Mouse (Mus musculus) heart, embryonic 11.5 days (tissue): ENCODE measurements around the gene 9130019O22Rik. TPM values are rescaled to one million over a fixed set of nuclear protein-coding genes. Genes with fewer than 3 reads are reported as not detected.
"Not testable (repeated sequence)": the region's sequence is repeated elsewhere in the genome, so short reads cannot be mapped to it uniquely, and the experiment has no call there.

Experiments
- ATAC-seq: fragments of 200-750 bp; cut with Nextera tagmentation; replicated peaks from 2 replicates; pipeline ENCODE4 v1.8.0; 2017; ENCODE audit warnings: moderate library complexity; ENCODE audit not compliant: insufficient number of reproducible peaks, low FRiP score, low TSS enrichment
- H3K27ac ChIP-seq: fragments of 300-500 bp; sonication (generic); 2 replicates; pipeline ENCODE4 v1.5.1; 2014; ENCODE audit warnings: mild to moderate bottlenecking, low read depth, low read length
- H3K27me3 ChIP-seq: fragments of 300-500 bp; sonication (generic); 2 replicates; pipeline ENCODE4 v1.6.1; 2014; ENCODE audit warnings: mild to moderate bottlenecking, low read length, mixed read lengths; ENCODE audit not compliant: control insufficient read depth, insufficient read depth
- H3K36me3 ChIP-seq: fragments of 300-500 bp; sonication (generic); 2 replicates; pipeline ENCODE4 v1.6.1; 2014; ENCODE audit warnings: mild to moderate bottlenecking, low read length, moderate library complexity, mixed read lengths; ENCODE audit not compliant: control insufficient read depth, insufficient read depth
- H3K4me1 ChIP-seq: fragments of 300-500 bp; sonication (generic); 2 replicates; pipeline ENCODE4 v1.6.1; 2014; ENCODE audit warnings: low read length; ENCODE audit not compliant: control insufficient read depth, insufficient read depth
- H3K4me2 ChIP-seq: fragments of 300-500 bp; sonication (generic); 2 replicates; pipeline ENCODE4 v1.6.1; 2014; ENCODE audit warnings: mild to moderate bottlenecking, moderate library complexity
- H3K4me3 ChIP-seq: fragments of 300-500 bp; sonication (generic); 2 replicates; pipeline ENCODE4 v1.5.1; 2014; ENCODE audit warnings: low read depth, low read length
- H3K9ac ChIP-seq: fragments of 300-500 bp; sonication (generic); 2 replicates; pipeline ENCODE4 v1.6.1; 2014; ENCODE audit warnings: mild to moderate bottlenecking, low read depth, low read length, moderate library complexity
- H3K9me3 ChIP-seq: fragments of 300-500 bp; sonication (generic); replicated peaks from 2 replicates; pipeline ENCODE4 v1.6.1; 2016; ENCODE audit warnings: low read length; ENCODE audit not compliant: control insufficient read depth
- whole genome bisulfite sequencing: fragments of 180-500 bp; shearing (Covaris S2); extraction: QIAGEN DNeasy Blood & Tissue Kit; methylation state at CpG from one replicate; pipeline ENCODE4 v1.1.7; 2014; ENCODE audit not compliant: insufficient replicate concordance; 5-methylcytosine and 5-hydroxymethylcytosine counted together
- polyA plus RNA-seq: library from polyadenylated mRNA; unstranded; fragments of >200 nt; fragmentation: Nextera tagmentation; extraction: Ambion mirVana; gene quantifications from 2 replicates; pipeline ENCODE4 v1.2.1, GENCODE M21; 2014

9130019O22Rik gene
- polyA plus RNA-seq, 1 experiment from 2014 or later: 3.7 TPM

DNA sequence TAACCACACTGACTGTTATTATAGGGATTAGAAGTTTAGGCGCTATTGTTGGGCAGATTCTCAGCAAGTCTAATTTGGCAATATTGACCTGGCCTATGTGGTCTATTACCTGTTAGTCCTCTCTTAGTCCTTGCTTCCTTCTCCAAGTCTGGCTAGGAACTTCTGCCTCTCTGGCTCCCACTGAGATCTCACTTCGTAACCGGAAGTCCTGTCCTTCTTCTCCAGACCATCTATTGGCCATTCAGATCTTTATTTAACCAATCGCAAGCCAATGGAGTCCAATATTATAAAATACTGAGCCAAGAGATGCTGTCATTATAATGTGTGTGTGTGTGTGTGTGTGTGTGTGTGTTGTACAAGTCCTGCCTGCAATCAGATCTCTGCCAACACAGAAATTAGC, 22.8 kb downstream of the 9130019O22Rik start:
- Histone ChIP-seq H3K9ac (peak overlapping the region; percentile 66; the same call in 1 of the 2 replicates), H3K4me3 (no peak overlapping the region; the same call in 1 of the 2 replicates), H3K27me3 (peaks cover 7% of the 10 kb centered on the region; the same call in 1 of the 2 replicates), H3K4me1 (no peaks in the 10 kb centered on the region), H3K4me2 (peak overlapping the region; percentile 74), H3K36me3 (no peaks in the 10 kb centered on the region), H3K9me3 (no peaks in the 10 kb centered on the region), H3K27ac (no peak overlapping the region)
- no peak for ATAC-seq
- WGBS: 60% methylated on average over 4 of the region's 4 CpGs

DNA sequence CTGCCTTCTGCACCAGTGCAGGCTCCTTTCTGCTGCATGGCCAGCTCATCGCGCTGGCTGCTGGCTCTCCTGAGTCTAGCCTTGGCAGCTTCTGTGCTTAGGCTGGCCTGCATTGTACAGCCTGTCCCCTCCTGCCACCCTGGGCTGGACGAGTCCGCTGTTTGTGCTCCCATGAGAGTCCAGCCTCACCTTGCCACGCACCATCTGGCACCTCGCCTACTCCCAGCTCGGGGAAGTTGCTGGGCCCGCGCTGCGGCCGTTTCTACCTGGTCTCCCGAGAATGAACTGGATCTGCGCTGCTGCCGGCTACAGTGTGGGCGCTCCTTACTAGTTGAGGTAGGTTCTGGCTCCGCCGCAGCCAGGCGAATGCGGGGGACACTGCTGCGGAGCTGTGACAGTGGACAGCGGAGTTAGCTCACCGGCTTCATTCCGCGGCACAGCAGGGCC, 23.5 kb downstream of the 9130019O22Rik start:
- Histone ChIP-seq H3K9ac (peak overlapping the region; percentile 66), H3K4me1 (no peaks in the 10 kb centered on the region), H3K27ac (no peak overlapping the region), H3K4me3 (peak overlapping the region; percentile 43), H3K4me2 (peak overlapping the region; percentile 74), H3K9me3 (no peaks in the 10 kb centered on the region), H3K27me3 (peaks cover 7% of the 10 kb centered on the region; the same call in 1 of the 2 replicates), H3K36me3 (no peaks in the 10 kb centered on the region)
- 3% methylated on average over 24 of the region's 24 CpGs for WGBS
- 0 out of 2 replicates have a peak, but pooled peaks have one; percentile 39 for ATAC-seq

DNA sequence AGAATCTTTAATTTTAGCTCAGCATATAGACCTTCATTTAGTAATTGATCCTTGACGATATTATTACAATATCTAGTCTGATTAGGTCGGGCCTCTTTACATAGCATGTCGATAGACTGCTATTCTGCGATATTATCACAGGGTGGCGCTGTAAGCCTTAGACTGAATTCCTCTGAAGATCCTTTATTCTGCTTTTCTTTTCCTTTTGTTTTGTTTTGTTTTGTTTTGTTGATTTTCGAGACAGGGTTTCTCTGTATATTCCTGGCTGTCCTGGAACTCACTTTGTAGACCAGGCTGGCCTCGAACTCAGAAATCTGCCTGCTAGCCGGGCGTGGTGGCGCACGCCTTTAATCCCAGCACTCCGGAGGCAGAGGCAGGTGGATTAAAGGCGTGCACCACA, 24.5 kb downstream of the 9130019O22Rik start:
- ATAC-seq, H3K9me3 ChIP-seq, H3K9ac ChIP-seq, H3K27ac ChIP-seq, H3K36me3 ChIP-seq, H3K27me3 ChIP-seq, H3K4me1 ChIP-seq: not testable (repeated sequence)
- H3K4me3 ChIP-seq: 0 out of 2 replicates have a peak overlapping the region, but pooled peaks have one; percentile 18
- 23% methylated on average over 13 of the region's 13 CpGs for WGBS
- peak overlapping the region; percentile 47 for H3K4me2 ChIP-seq

DNA sequence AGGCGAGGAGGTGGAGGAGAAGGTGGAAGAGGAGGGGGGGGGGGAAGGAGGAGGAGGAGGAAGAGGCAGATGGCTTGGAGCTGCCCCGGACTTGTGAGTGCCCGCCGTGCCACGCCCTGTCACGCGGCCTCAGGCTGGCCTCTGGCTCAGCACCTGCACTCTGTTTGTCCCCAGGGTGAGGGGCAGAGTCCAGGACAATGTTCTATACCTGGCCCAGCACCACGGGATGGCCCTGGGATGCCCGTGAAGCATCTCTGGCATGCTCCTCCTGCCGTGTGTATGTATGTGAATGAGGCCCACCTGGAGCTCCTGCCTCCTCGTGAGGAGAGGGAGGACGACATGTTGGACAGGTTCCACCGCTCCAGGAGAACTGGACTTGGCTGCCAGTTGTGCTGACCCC, 25.5 kb downstream of the 9130019O22Rik start:
- H3K27ac ChIP-seq: no peak overlapping the region
- H3K36me3 ChIP-seq: no peaks in the 10 kb centered on the region
- 50% methylated on average over 12 of the region's 13 CpGs for WGBS
- no peak overlapping the region for H3K4me2 ChIP-seq
- no peak overlapping the region for H3K4me3 ChIP-seq
- H3K9ac ChIP-seq: no peak overlapping the region
- H3K4me1 ChIP-seq: no peaks in the 10 kb centered on the region
- no peak for ATAC-seq
- H3K9me3 ChIP-seq: no peaks in the 10 kb centered on the region
- H3K27me3 ChIP-seq: peaks cover 7% of the 10 kb centered on the region; the same call in 1 of the 2 replicates

DNA sequence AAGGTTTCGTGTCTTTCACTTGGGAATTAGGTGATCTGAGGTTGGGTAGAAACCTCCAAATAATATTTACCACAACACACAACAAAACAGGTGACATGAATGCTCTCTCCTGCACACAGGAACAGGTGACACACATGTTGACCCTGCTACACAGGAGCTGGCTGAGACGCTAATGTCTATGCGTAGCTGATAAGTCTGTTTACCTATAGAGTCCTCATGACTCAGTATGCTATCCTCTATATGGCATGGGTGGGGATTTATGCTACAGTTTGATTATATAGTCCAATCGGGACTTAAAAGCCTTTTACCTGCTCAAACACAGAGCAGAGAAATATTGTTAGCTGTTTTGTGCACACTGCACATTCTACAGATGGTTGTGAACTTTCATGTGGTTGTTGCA, 26.7 kb downstream of the 9130019O22Rik start:
- H3K36me3 ChIP-seq: no peaks in the 10 kb centered on the region
- H3K4me1 ChIP-seq: no peaks in the 10 kb centered on the region
- H3K4me3 ChIP-seq: no peak overlapping the region
- no peak overlapping the region for H3K9ac ChIP-seq
- WGBS: 60% methylated on average over 4 of the region's 4 CpGs
- no peaks in the 10 kb centered on the region for H3K9me3 ChIP-seq
- peaks cover 7% of the 10 kb centered on the region for H3K27me3 ChIP-seq
- ATAC-seq: no peak
- H3K27ac ChIP-seq: no peak overlapping the region
- no peak overlapping the region for H3K4me2 ChIP-seq

DNA sequence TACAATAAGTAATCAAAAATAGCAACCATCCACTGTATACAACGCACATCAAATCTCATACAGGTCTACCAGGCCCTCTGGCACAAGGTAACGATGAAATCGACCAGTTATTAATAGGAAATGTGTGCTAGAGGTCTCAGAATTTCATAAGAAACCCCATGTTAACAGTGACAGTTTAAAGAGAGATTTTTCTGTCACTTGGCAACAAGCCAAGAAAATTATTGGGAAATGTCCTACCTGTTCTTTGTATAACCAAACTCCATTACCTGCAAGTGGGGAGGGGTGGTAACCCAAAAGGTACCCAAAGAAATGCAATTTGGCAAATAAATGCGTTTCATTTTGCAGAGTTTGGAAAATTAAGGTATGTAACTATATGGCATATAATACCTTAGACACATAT, 28.5 kb downstream of the 9130019O22Rik start:
- no peaks in the 10 kb centered on the region for H3K9me3 ChIP-seq
- H3K4me3 ChIP-seq: no peak overlapping the region
- H3K9ac ChIP-seq: no peak overlapping the region
- WGBS: 56% methylated on average over 4 of the region's 4 CpGs
- peaks cover 7% of the 10 kb centered on the region for H3K27me3 ChIP-seq
- no peak overlapping the region for H3K27ac ChIP-seq
- no peak for ATAC-seq
- H3K4me1 ChIP-seq: no peaks in the 10 kb centered on the region
- H3K36me3 ChIP-seq: no peaks in the 10 kb centered on the region
- no peak overlapping the region for H3K4me2 ChIP-seq

GRCm38 (mm10) chr7:127357871-127358270, 29.1 kb downstream of the 9130019O22Rik start:
- no peak for ATAC-seq
- H3K4me2 ChIP-seq: no peak overlapping the region
- 68% methylated on average over 2 of the region's 2 CpGs for WGBS
- H3K4me1 ChIP-seq: no peaks in the 10 kb centered on the region
- H3K36me3 ChIP-seq: no peaks in the 10 kb centered on the region
- peaks cover 7% of the 10 kb centered on the region for H3K27me3 ChIP-seq
- no peak overlapping the region for H3K4me3 ChIP-seq
- no peak overlapping the region for H3K9ac ChIP-seq
- H3K9me3 ChIP-seq: no peaks in the 10 kb centered on the region
- no peak overlapping the region for H3K27ac ChIP-seq

DNA sequence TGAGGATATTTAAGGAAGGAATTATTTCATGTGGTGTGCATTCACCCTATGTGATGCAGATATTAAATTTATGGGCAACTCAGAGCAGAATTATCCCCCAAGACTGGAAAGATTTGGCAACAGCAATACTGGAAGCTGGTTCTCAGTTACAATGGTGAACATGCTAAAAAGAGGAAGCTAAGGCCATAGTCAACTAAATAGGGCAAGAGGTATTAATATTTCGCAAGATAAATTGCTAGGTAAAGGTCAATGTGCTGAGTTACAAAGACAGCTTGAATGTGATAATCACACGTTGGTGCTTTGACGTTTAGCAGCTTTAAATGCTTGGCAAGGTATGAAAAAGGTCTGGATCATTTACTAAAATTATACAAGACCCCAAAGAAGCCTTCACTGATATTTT, 31.2 kb downstream of the 9130019O22Rik start:
- Histone ChIP-seq H3K4me2 (no peak overlapping the region), H3K9ac (no peak overlapping the region), H3K4me3 (no peak overlapping the region), H3K27ac (no peak overlapping the region), H3K36me3 (no peaks in the 10 kb centered on the region), H3K27me3 (no peaks in the 10 kb centered on the region; the same call in 1 of the 2 replicates), H3K4me1 (no peaks in the 10 kb centered on the region), H3K9me3 (no peaks in the 10 kb centered on the region)
- 61% methylated on average over 3 of the region's 3 CpGs for WGBS
- ATAC-seq: no peak

GRCm38 (mm10) chr7:127351230-127352004, 35.5 kb downstream of the 9130019O22Rik start:
- no peaks in the 10 kb centered on the region for H3K4me1 ChIP-seq
- H3K9me3 ChIP-seq: no peaks in the 10 kb centered on the region
- H3K4me2 ChIP-seq: no peak overlapping the region
- H3K27me3 ChIP-seq: no peaks in the 10 kb centered on the region; the same call in 1 of the 2 replicates
- H3K9ac ChIP-seq: no peak overlapping the region
- no peak overlapping the region for H3K4me3 ChIP-seq
- H3K36me3 ChIP-seq: no peaks in the 10 kb centered on the region
- WGBS: 79% methylated on average over 5 of the region's 5 CpGs
- no peak for ATAC-seq
- no peak overlapping the region for H3K27ac ChIP-seq
